8 mouse cellular contexts compared by ENCODE assay signal in genomic region chr13:12255911-12256705, GRCm38 (mm10). TPM values are rescaled to one million over a fixed set of nuclear protein-coding genes. Genes with fewer than 3 reads are reported as not detected.
DNase-seq lines count a peak whose midpoint lies in the region; ATAC-seq and TF ChIP-seq lines count a peak whose summit lies in the region.

No protein-coding gene starts in this region.

- 66% methylated on average over 3 of the region's 3 CpGs for whole genome bisulfite sequencing in lung, embryonic 14.5 days
- WGBS in embryonic facial prominence, embryonic 15.5 days = 59% methylated on average over 3 of the region's 3 CpGs
- WGBS in limb, embryonic 11.5 days = 76% methylated on average over 3 of the region's 3 CpGs
- WGBS in neural tube, embryonic 15.5 days = 72% methylated on average over 3 of the region's 3 CpGs
- 43% methylated on average over 3 of the region's 3 CpGs for WGBS in thymus, adult 2 months

- H3K36me3 ChIP-seq in lung, embryonic 14.5 days (ENCODE audit: insufficient read depth) = peaks cover 6% of the 10 kb centered on the region; the same call in 1 of the 2 replicates
- 0 out of 2 replicates have a peak, but pooled peaks cover 4% of the 10 kb centered on the region for H3K36me3 ChIP-seq in embryonic facial prominence, embryonic 15.5 days
- no peaks in the 10 kb centered on the region for H3K36me3 ChIP-seq in limb, embryonic 11.5 days (ENCODE audit: control insufficient read depth, insufficient read depth, low read length)
- no peaks in the 10 kb centered on the region; the same call in 1 of the 2 replicates for H3K36me3 ChIP-seq in neural tube, embryonic 15.5 days
- 0 out of 2 replicates have a peak, but pooled peaks cover 4% of the 10 kb centered on the region for H3K36me3 ChIP-seq in thymus, adult 2 months (ENCODE audit: control insufficient read depth, insufficient read depth, low read length)

- TF ChIP-seq POLR2A in thymus, adult 2 months (IDR thresholded peaks at IDR 0.05; ENCODE audit: control insufficient read depth, extremely low read depth, insufficient read depth, low read length, poor library complexity) = no peak

- H3K27ac ChIP-seq in lung, embryonic 14.5 days (ENCODE audit: low read depth) = no peak overlapping the region
- H3K27ac ChIP-seq in embryonic facial prominence, embryonic 15.5 days (replicated peaks) = no peak overlapping the region; the same call in 1 of the 2 replicates
- H3K27ac ChIP-seq in limb, embryonic 11.5 days (replicated peaks; ENCODE audit: low read depth, low read length) = no peak overlapping the region
- no peak overlapping the region for H3K27ac ChIP-seq in neural tube, embryonic 15.5 days (replicated peaks)
- H3K27ac ChIP-seq in thymus, adult 2 months (ENCODE audit: control insufficient read depth, insufficient read depth, low read length) = no peak overlapping the region

- no peaks in the 10 kb centered on the region for H3K9me3 ChIP-seq in lung, embryonic 14.5 days (ENCODE audit: low read depth, low read length)
- no peaks in the 10 kb centered on the region for H3K9me3 ChIP-seq in embryonic facial prominence, embryonic 15.5 days (replicated peaks)
- no peaks in the 10 kb centered on the region for H3K9me3 ChIP-seq in limb, embryonic 11.5 days (ENCODE audit: control insufficient read depth, low read length)
- no peaks in the 10 kb centered on the region for H3K9me3 ChIP-seq in neural tube, embryonic 15.5 days (replicated peaks)

- no peaks in the 10 kb centered on the region for H3K27me3 ChIP-seq in lung, embryonic 14.5 days (ENCODE audit: insufficient read depth, low read length)
- no peaks in the 10 kb centered on the region for H3K27me3 ChIP-seq in embryonic facial prominence, embryonic 15.5 days
- H3K27me3 ChIP-seq in limb, embryonic 11.5 days (ENCODE audit: control insufficient read depth, insufficient read depth, low read length) = no peaks in the 10 kb centered on the region
- no peaks in the 10 kb centered on the region for H3K27me3 ChIP-seq in neural tube, embryonic 15.5 days (replicated peaks)
- no peaks in the 10 kb centered on the region for H3K27me3 ChIP-seq in thymus, adult 2 months (ENCODE audit: control insufficient read depth, insufficient read depth, low read length)

- no peak for ATAC-seq in lung, embryonic 14.5 days (ENCODE audit: insufficient read depth)
- no peak for ATAC-seq in embryonic facial prominence, embryonic 15.5 days (ENCODE audit: insufficient number of reproducible peaks, low FRiP score, low TSS enrichment, low read depth)
- no peak for ATAC-seq in limb, embryonic 11.5 days (ENCODE audit: insufficient number of reproducible peaks, low FRiP score, low TSS enrichment, low read depth)
- ATAC-seq in neural tube, embryonic 15.5 days (ENCODE audit: low FRiP score) = no peak

- H3K4me3 ChIP-seq in lung, embryonic 14.5 days (ENCODE audit: low read depth, low read length) = peak overlapping the region; percentile 66
- peak overlapping the region; percentile 67 for H3K4me3 ChIP-seq in embryonic facial prominence, embryonic 15.5 days (replicated peaks)
- peak overlapping the region; percentile 73; the same call in 1 of the 2 replicates for H3K4me3 ChIP-seq in limb, embryonic 11.5 days (ENCODE audit: low read depth, low read length)
- peak overlapping the region; percentile 78 for H3K4me3 ChIP-seq in neural tube, embryonic 15.5 days (replicated peaks)
- H3K4me3 ChIP-seq in thymus, adult 2 months (ENCODE audit: control insufficient read depth, insufficient read depth, low read length) = no peak overlapping the region

- peaks cover 10% of the 10 kb centered on the region; the same call in 1 of the 2 replicates for H3K4me1 ChIP-seq in lung, embryonic 14.5 days (ENCODE audit: insufficient read depth)
- H3K4me1 ChIP-seq in embryonic facial prominence, embryonic 15.5 days = peaks cover 9% of the 10 kb centered on the region; the same call in 1 of the 2 replicates
- H3K4me1 ChIP-seq in limb, embryonic 11.5 days (ENCODE audit: control insufficient read depth, insufficient read depth, low read length) = no peaks in the 10 kb centered on the region
- peaks cover 21% of the 10 kb centered on the region for H3K4me1 ChIP-seq in neural tube, embryonic 15.5 days
- H3K4me1 ChIP-seq in thymus, adult 2 months (replicated peaks; ENCODE audit: control insufficient read depth, insufficient read depth, low read length) = no peaks in the 10 kb centered on the region

- no peak for DNase-seq in lung, embryonic 14.5 days
- DNase-seq in lung, postnatal 25 days (ENCODE audit: low spot score) = no peak
- DNase-seq in limb, embryonic 11.5 days (ENCODE audit: low spot score) = no peak
- DNase-seq in left cerebral cortex, adult 8-10 months (ENCODE audit: low spot score in 2 of 2) = no peak
- DNase-seq in thymus, adult 2 months = no peak
- no peak for DNase-seq in adrenal gland, postnatal 10 days

- peak overlapping the region; percentile 68 for H3K4me2 ChIP-seq in lung, embryonic 14.5 days
- peak overlapping the region; percentile 56 for H3K4me2 ChIP-seq in embryonic facial prominence, embryonic 15.5 days (replicated peaks)
- peak overlapping the region; percentile 50 for H3K4me2 ChIP-seq in limb, embryonic 11.5 days (ENCODE audit: low read depth, severe bottlenecking)
- H3K4me2 ChIP-seq in neural tube, embryonic 15.5 days = peak overlapping the region; percentile 76

- H3K9ac ChIP-seq in lung, embryonic 14.5 days = no peak overlapping the region; the same call in 1 of the 2 replicates
- H3K9ac ChIP-seq in embryonic facial prominence, embryonic 15.5 days = peak overlapping the region; percentile 69; the same call in 1 of the 2 replicates
- H3K9ac ChIP-seq in limb, embryonic 11.5 days (ENCODE audit: low read length) = no peak overlapping the region
- no peak overlapping the region for H3K9ac ChIP-seq in neural tube, embryonic 15.5 days (replicated peaks)

- TF ChIP-seq CTCF in lung, embryonic 14.5 days (IDR thresholded peaks at IDR 0.05; ENCODE audit: low read depth) = no peak
- TF ChIP-seq CTCF in thymus, adult 2 months (IDR thresholded peaks at IDR 0.05; ENCODE audit: borderline replicate concordance, control insufficient read depth, extremely low read depth, insufficient read depth, low read length, poor library complexity) = no peak

RNA-seq across cellular contexts. Expression of gene Mtr, which starts 1.8 kb away (rescaled TPM):
- polyA plus RNA-seq in lung, embryonic 14.5 days (2014; fragmentation: Nextera tagmentation; extraction: Ambion mirVana) = 21.3 and 21.9 TPM in 2 replicates
- 12.4 and 14.5 TPM in 2 replicates for polyA plus RNA-seq in embryonic facial prominence, embryonic 15.5 days (2015; fragmentation: Nextera tagmentation; extraction: Ambion mirVana)
- polyA plus RNA-seq in limb, embryonic 11.5 days (2014; fragmentation: Nextera tagmentation; extraction: Ambion mirVana) = 21.4 and 25.9 TPM in 2 replicates
- polyA plus RNA-seq in neural tube, embryonic 15.5 days (2015; fragmentation: Nextera tagmentation; extraction: Ambion mirVana) = 3.9 and 6.0 TPM in 2 replicates
- 10 to 100 TPM; 15.6 to 17.4 (median 16.6) TPM for total RNA-seq in left cerebral cortex, adult 8-10 months (2022)
- 13.5 and 14.5 TPM in 2 replicates for polyA plus RNA-seq in thymus, adult 2 months (2012; rRNA removed)
- total RNA-seq in adrenal gland, postnatal 10 days (2021) = 10 to 100 TPM; 16.4 to 23.7 TPM
